Mouse (Mus musculus): ENCODE results near the gene Emc10.

Gene Emc10

DNA sequence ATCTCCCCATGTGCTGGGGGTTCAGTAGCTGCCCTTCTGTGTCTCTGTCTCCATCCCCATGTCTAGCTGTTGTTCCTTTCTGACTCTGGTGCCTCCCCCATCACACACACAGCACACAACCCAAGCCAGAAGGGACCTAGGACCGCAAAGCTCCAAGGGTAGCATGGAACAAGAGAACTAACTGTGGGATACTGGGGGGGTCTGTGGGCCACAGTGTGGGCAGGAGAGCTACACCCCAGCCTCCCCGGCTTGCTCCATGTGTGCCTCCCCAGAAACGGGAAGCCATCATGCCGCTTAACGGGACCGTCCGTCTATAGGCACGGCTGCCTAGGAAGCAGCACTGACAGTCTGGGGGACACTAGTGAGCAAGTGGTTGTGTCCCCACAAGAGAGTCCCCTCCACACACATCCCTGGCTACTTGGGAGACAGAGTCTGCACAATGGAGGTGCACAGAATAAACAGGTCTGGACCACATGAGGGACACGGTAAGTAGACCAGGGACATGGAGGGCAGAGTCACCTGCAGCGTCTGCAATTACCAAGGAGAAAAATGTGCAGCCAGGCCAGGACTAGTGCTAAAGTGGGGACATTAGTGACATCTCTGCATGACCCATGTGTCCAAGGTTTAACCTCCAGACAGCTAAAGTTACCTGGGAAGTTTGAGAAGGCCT is 32.6 kb downstream of the Emc10 start:
- no peak for DNase-seq (ENCODE audit: low spot score in 2 of 2)

- DNase-seq (ENCODE audit: low spot score in 2 of 2): no peak
Measured at GRCm38 (mm10) chr7:44463056-44463425, 33.3 kb downstream of the Emc10 start.

DNA sequence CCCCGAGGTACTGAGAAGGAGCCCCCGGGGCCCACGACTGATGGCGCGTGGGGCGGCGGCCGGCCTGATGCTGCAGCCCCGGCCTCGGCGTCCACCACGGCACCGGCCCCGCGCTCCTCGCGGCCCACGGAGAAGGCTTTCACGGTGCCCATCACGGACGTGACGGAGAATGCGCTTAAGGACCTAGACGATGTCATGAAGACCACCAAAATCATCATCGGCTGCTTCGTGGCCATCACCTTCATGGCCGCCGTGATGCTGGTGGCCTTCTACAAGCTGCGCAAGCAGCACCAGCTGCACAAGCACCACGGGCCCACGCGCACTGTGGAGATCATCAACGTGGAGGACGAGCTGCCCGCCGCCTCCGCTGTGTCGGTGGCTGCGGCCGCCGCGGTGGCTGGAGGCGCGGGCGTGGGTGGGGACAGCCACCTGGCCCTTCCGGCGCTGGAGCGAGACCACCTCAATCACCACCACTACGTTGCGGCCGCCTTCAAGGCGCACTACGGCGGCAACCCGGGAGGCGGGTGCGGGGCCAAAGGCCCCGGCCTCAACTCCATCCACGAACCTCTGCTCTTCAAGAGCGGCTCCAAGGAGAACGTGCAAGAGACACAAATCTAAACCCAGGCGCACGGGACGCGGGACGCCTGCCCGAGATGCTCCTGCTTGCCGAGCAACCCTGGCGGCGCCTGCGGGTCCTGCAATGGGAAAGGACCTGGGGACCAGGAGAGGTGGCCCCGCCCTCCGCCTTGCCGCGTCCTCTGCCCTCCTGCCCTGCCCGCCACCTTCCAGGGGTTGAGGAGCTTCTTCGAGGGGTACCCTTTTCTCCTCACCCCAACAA is 33.9 kb downstream of the Emc10 start:
- DNase-seq (ENCODE audit: low spot score in 2 of 2): no peak

DNA sequence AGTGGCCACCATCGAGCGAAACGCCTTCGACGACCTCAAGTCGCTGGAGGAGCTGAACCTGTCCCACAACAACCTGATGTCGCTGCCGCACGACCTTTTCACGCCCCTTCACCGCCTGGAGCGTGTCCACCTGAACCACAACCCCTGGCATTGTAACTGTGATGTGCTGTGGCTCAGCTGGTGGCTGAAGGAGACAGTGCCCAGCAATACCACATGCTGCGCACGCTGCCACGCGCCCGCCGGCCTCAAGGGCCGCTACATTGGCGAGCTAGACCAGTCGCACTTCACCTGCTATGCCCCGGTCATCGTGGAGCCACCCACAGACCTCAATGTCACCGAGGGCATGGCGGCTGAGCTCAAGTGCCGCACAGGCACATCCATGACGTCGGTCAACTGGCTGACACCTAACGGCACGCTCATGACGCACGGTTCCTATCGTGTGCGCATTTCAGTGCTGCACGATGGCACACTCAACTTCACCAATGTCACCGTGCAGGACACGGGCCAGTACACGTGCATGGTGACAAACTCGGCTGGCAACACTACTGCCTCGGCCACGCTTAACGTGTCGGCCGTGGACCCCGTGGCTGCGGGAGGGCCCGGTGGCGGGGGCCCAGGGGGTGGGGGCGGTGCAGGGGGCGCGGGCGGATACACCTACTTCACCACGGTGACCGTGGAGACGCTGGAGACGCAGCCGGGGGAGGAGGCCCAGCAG is 34.7 kb downstream of the Emc10 start:
- DNase-seq (ENCODE audit: low spot score in 2 of 2): no peak

DNA sequence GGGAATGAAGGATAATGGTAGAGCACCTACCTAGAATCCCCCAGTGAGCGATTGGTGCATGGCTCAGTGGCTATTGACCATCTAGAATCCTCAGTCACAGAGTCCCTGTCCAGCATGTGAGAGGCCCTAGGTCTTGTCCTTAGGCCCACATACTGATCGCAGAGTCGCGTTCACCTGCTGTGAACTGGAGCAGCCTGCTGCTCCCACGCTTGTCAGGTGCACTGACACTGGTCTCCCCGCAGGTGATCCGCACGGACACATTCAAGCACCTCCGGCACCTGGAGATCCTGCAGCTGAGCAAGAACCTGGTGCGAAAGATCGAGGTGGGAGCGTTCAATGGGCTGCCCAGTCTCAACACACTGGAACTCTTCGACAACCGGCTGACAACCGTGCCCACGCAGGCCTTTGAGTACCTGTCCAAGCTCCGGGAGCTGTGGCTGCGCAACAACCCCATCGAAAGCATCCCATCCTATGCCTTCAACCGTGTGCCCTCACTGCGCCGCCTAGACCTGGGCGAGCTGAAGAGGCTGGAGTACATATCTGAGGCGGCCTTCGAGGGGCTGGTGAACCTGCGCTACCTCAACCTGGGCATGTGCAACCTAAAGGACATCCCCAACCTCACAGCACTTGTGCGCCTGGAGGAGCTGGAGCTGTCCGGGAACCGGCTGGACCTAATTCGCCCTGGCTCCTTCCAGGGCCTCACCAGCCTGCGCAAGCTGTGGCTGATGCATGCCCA is 35.4 kb downstream of the Emc10 start:
- DNase-seq (ENCODE audit: low spot score in 2 of 2): no peak

DNA sequence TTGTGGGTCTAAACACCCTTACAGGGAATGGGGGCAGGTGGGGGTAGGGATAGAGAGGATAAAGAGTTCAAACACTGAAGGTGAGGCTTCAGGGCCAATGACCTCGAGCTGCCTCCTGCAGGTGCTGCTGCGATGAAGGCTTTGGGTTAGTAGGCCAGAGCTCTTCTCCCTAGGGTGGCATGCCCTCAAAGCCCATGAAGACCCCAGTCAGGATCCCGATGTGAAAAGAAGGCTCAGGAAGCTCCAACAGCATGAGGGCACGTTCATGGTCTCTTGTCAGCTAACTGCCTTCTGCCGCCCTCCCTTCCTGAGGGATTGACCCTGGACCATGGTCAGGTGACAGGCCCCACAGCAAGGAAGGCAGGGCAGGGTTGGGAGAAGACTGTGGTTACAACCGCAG is 36.3 kb downstream of the Emc10 start:
- no peak for DNase-seq (ENCODE audit: low spot score in 2 of 2)

- DNase-seq (ENCODE audit: low spot score in 2 of 2): no peak
Measured at GRCm38 (mm10) chr7:44456302-44456701, 40.0 kb downstream of the Emc10 start.

- no peak for DNase-seq (ENCODE audit: low spot score in 2 of 2)
Measured at GRCm38 (mm10) chr7:44453256-44453655, 43.1 kb downstream of the Emc10 start.

DNA sequence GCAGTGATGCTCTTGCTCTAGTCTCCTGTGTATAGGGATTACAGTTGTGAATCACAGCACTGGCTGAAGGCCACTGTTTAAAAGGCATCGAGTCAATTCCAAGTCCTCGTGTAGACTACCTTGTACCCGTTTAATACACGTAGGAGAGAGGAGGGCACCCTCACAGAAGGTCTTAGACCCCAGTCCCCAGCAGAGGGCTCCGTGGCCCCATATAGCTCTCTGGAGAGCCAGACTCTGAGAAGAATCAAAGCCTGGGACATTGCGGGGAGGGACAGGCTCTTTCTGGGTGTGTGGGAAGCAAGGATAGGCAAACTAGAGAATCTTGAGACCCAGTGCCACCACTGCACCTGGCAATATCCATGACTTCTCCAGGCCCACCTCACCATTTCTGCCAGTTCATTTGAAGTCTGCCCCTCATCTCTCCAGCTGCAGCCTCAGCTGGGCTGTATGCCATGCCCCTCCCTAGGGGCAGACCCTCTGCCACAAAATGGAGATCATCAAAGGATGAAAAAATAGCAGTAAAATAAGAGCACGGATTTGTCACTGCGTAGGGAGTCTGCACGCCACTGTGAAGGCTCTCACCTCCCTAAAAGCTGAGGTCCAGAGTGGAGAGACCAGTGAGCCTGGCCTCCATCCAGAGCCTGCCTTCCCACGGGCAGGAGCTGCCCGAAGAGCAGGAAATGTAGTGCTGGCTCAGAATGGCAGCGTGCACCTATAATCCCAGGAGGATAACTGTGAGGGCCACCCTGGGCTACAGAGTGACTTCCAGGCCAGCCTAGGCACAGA is 50.1 kb downstream of the Emc10 start:
- DNase-seq (ENCODE audit: low spot score in 2 of 2): no peak

DNA sequence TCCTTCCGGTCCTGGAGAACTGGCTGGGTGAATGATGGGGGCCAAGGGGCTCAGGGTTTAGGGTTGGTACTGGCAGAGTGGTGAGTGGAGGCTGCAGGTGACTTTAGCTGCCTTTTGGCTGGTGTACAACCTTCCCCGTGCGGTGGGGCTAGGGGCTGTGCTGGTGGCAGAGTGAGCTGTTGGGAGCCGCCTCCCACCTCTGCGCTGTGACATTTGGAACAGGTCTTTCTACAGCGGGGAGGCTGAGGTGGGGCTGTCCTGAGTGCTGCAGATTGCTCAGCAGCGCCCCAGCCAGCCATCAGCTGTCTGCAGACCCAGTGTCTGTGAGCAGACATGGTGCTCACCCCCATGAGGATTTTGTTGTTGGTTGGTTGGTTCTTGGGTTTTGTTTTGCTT is 50.8 kb downstream of the Emc10 start:
- DNase-seq (ENCODE audit: low spot score in 2 of 2): no peak

DNA sequence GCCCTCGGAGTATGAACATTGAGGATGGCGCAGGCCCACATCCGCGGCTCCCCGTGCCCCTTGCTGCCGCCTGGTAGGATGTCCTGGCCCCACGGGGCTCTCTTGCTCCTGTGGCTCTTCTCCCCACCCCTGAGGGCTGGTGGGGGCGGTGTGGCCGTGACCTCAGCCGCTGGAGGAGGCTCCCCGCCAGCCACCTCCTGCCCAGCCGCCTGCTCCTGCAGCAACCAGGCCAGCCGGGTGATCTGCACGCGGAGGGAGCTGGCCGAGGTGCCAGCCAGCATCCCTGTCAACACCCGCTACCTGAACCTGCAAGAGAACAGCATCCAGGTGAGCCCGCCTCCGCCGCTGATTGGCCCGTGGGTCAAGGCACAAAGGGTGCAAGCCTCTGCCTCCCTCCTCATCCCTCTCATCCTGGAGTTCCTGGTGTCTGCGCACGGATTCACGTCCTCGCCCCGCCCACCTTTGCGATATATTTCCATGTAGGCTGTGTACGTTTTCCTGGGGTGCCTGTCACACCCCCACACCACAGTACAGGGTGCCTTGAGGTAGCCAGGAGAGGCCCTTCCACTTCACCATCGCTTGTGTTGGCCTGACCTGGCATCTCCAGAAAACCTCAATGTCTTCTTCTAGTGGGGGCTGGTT is 51.3 kb downstream of the Emc10 start:
- no peak for DNase-seq (ENCODE audit: low spot score in 2 of 2)

GRCm38 (mm10) chr7:44443268-44444173 is 52.8 kb downstream of the Emc10 start:
- no peak for DNase-seq (ENCODE audit: low spot score in 2 of 2)

DNA sequence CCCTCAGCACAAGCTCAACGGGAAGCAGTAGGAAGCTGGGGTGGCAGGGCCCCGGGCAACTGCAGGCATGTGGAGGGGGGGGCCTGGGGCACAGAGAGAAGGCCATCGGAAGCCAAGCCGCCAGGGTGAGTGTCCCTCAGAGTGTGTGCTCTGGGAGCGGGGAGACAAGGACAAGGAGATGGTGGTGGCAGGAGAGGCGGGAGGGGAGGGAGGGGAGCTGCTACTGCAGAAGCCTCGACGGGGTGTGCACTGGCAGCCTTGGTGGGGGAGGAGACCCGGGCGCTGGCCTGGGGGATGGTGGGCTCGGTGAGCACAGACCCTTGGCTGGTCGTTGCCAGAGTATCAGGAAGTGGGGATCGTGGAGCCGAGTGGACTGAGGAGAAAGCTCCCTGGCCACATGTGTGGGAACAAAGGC is 53.9 kb downstream of the Emc10 start:
- DNase-seq (ENCODE audit: low spot score in 2 of 2): no peak

DNA sequence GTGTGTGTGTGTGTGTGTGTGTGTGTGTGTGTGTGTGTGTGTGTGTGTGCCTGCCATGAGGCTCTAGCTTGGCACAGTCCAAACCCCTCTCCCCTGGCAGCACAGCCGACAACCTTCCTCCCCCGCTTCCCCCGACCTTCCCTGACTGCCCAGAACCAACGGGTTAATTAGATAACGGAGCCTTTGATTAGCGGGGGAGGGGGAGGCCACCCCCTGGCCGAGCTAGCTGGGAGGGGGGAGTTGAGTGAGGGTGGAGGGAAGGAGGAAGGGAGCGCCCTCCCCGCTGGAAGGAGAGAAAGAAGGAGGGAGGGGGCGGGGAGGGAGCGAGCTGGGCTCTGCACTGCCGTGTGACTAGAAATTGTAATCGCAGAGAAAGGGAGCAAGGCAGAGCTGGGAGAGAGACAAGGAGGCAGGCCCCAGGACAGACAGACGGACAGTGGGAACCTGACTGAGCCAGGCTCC is 54.6 kb downstream of the Emc10 start:
- no peak for DNase-seq (ENCODE audit: low spot score in 2 of 2)

- DNase-seq (ENCODE audit: low spot score in 2 of 2): no peak
Measured at GRCm38 (mm10) chr7:44441180-44441579, 55.1 kb downstream of the Emc10 start.

DNA sequence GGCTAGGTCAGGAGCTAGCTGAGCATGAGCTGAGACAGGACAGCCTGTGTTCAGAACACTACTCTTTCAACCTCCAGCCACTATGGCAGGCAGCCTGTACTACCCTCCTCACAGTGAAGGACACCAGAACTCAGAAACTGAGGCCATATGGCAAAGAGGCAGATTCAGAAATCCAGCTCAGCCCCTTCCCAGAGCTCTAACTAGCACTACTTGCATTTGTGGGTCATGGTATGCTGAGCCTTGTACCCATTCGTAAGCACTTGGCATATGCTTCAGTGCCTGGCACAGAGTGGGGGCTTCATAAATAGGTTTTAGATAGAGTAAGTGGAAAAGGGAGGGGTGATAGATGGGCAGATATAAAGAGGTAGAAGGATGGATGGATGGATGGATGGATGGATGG is 55.9 kb downstream of the Emc10 start:
- no peak for DNase-seq (ENCODE audit: low spot score in 2 of 2)

Measured in urinary bladder, adult 18-20 months (tissue).